Mouse (Mus musculus) ES-Bruce4 (cell line): Measurements from ENCODE around the gene Eef1akmt2. TPM values are rescaled to one million over a fixed set of nuclear protein-coding genes. Genes with fewer than 3 reads are reported as not detected.

ENCODE experiments used
- H3K27ac ChIP-seq: 2 replicates; pipeline ENCODE4 v1.5.1; 2012; ENCODE audit warnings: low read length, inconsistent platforms; ENCODE audit not compliant: insufficient read depth
- H3K27me3 ChIP-seq: 2 replicates; pipeline ENCODE4 v1.6.1; 2012; ENCODE audit warnings: mild to moderate bottlenecking, low read length, inconsistent platforms; ENCODE audit not compliant: control insufficient read depth, poor library complexity, insufficient read depth, severe bottlenecking
- H3K36me3 ChIP-seq: 2 replicates; pipeline ENCODE4 v1.6.1; 2012; ENCODE audit warnings: inconsistent platforms, mild to moderate bottlenecking, low read length, moderate library complexity; ENCODE audit not compliant: control insufficient read depth, poor library complexity, insufficient read depth, severe bottlenecking
- H3K4me1 ChIP-seq: one replicate; pipeline ENCODE4 v1.8.1; 2011; ENCODE audit warnings: low read length; ENCODE audit not compliant: control insufficient read depth, insufficient read depth
- H3K4me3 ChIP-seq: 2 replicates; pipeline ENCODE4 v1.5.1; 2011; ENCODE audit warnings: low read depth, mild to moderate bottlenecking, low read length
- H3K9ac ChIP-seq: 2 replicates; pipeline ENCODE4 v1.6.1; 2012; ENCODE audit warnings: low read depth, mild to moderate bottlenecking, inconsistent platforms; ENCODE audit not compliant: poor library complexity, severe bottlenecking
- H3K9me3 ChIP-seq: replicated peaks from 2 replicates; pipeline ENCODE4 v1.6.1; 2012; ENCODE audit warnings: mild to moderate bottlenecking, low read length, inconsistent platforms; ENCODE audit not compliant: control insufficient read depth, poor library complexity, insufficient read depth, severe bottlenecking
- CTCF ChIP-seq: IDR thresholded peaks from one replicate; pipeline ENCODE4 v1.8.1; 2011; ENCODE audit warnings: low read depth, low read length
- EP300 ChIP-seq: IDR thresholded peaks from 2 replicates; pipeline ENCODE4 v1.6.1; 2011; ENCODE audit warnings: low read depth, low read length; ENCODE audit not compliant: insufficient read depth
- POLR2A ChIP-seq: IDR thresholded peaks from one replicate; pipeline ENCODE4 v1.8.1; 2011; ENCODE audit warnings: low read length; ENCODE audit not compliant: insufficient read depth
- polyA plus RNA-seq: library from polyadenylated mRNA; stranded (reverse); fragments of >200 nt; gene quantifications from 2 replicates; pipeline ENCODE4 v1.2.4, GENCODE M21; 2011; ENCODE audit warnings: low read depth; ENCODE audit not compliant: missing spikeins, insufficient read depth, insufficient read length

Gene Eef1akmt2
- polyA plus RNA-seq, 1 experiment: 39.4 TPM

GRCm38 (mm10) chr7:132889691-132890090, 37.2 kb upstream of the Eef1akmt2 start:
- no peak overlapping the region for H3K9ac ChIP-seq
- no peaks in the 10 kb centered on the region for H3K4me1 ChIP-seq
- H3K9me3 ChIP-seq: no peaks in the 10 kb centered on the region; the same call in 1 of the 2 replicates
- H3K27me3 ChIP-seq: no peaks in the 10 kb centered on the region
- H3K4me3 ChIP-seq: no peak overlapping the region
- no peak overlapping the region for H3K27ac ChIP-seq
- H3K36me3 ChIP-seq: no peaks in the 10 kb centered on the region
- TF ChIP-seq CTCF: no peak
- TF ChIP-seq POLR2A: no peak
- no peak for TF ChIP-seq EP300

- Histone ChIP-seq H3K27ac (no peak overlapping the region), H3K36me3 (peaks cover 5% of the 10 kb centered on the region), H3K4me3 (no peak overlapping the region), H3K27me3 (no peaks in the 10 kb centered on the region), H3K4me1 (no peaks in the 10 kb centered on the region), H3K9me3 (no peaks in the 10 kb centered on the region; the same call in 1 of the 2 replicates), H3K9ac (no peak overlapping the region)
- TF ChIP-seq EP300 (no peak), CTCF (no peak), POLR2A (no peak)
These were observed 36.2 kb upstream of the Eef1akmt2 start for GRCm38 (mm10) chr7:132888518-132889249.

- Histone ChIP-seq H3K9me3 (no peaks in the 10 kb centered on the region; the same call in 1 of the 2 replicates), H3K27me3 (no peaks in the 10 kb centered on the region), H3K4me1 (no peaks in the 10 kb centered on the region), H3K36me3 (peaks cover 11% of the 10 kb centered on the region), H3K4me3 (no peak overlapping the region), H3K27ac (no peak overlapping the region), H3K9ac (no peak overlapping the region)
- TF ChIP-seq POLR2A (no peak), EP300 (no peak), CTCF (no peak)
These were observed 35.6 kb upstream of the Eef1akmt2 start for GRCm38 (mm10) chr7:132888052-132888451.

- H3K9me3 ChIP-seq: no peaks in the 10 kb centered on the region; the same call in 1 of the 2 replicates
- H3K27me3 ChIP-seq: no peaks in the 10 kb centered on the region
- H3K36me3 ChIP-seq: peaks cover 16% of the 10 kb centered on the region
- TF ChIP-seq EP300 (no peak), CTCF (no peak), POLR2A (no peak)
- H3K4me1 ChIP-seq: no peaks in the 10 kb centered on the region
- no peak overlapping the region for H3K4me3 ChIP-seq
- no peak overlapping the region for H3K27ac ChIP-seq
- no peak overlapping the region for H3K9ac ChIP-seq
These were observed 34.7 kb upstream of the Eef1akmt2 start for GRCm38 (mm10) chr7:132887019-132887804.

- no peaks in the 10 kb centered on the region; the same call in 1 of the 2 replicates for H3K9me3 ChIP-seq
- peak; percentile 27 for TF ChIP-seq CTCF
- no peak for TF ChIP-seq POLR2A
- no peak for TF ChIP-seq EP300
- H3K27me3 ChIP-seq: no peaks in the 10 kb centered on the region
- H3K36me3 ChIP-seq: peaks cover 23% of the 10 kb centered on the region
- no peak overlapping the region for H3K4me3 ChIP-seq
- H3K4me1 ChIP-seq: no peaks in the 10 kb centered on the region
- H3K27ac ChIP-seq: no peak overlapping the region
- no peak overlapping the region for H3K9ac ChIP-seq
These were observed 31.6 kb upstream of the Eef1akmt2 start for GRCm38 (mm10) chr7:132884031-132884430.

GRCm38 (mm10) chr7:132882343-132882742, 29.9 kb upstream of the Eef1akmt2 start:
- Histone ChIP-seq H3K9ac (no peak overlapping the region), H3K27me3 (no peaks in the 10 kb centered on the region), H3K27ac (no peak overlapping the region), H3K36me3 (peaks cover 31% of the 10 kb centered on the region), H3K4me3 (no peak overlapping the region), H3K9me3 (no peaks in the 10 kb centered on the region), H3K4me1 (no peaks in the 10 kb centered on the region)
- TF ChIP-seq POLR2A (no peak), EP300 (no peak), CTCF (no peak)
